Mouse (Mus musculus) kidney, postnatal 14 days (tissue): ENCODE data around the gene Tenm4.

Experiments
- DNase-seq: peaks from one replicate; pipeline ENCODE4 v3.0.0; 2022; ENCODE audit warnings: mixed read lengths

Gene Tenm4

DNA sequence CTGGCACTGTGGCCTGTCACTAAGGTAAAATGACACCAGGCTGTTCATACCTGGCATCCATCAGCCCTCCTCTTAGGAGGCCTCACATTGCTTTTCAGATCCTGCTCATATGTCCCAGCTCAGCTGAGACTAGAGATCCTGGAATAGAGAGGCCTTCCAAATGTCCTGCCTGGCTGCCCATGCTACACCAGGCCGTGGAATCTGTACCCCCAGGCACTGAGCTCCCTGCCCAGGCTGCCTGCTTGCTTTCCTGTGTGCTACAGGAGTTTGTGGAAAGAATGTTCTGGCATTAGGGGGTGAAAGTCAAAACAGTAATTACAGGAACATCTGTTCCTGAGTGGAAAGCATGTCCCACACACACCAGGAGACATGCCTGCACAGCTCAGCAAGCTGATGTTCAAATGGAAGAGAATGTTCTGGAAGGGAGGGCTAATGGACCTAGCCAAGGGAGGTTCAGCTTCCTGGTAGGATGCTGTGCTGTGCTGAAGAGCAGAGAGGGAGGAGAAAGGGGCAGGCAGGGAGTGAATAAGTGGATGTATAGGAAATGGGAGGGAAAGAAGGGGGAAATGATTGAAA lies 313.0 kb downstream of the Tenm4 start:
- peak; percentile 57 for DNase-seq

DNA sequence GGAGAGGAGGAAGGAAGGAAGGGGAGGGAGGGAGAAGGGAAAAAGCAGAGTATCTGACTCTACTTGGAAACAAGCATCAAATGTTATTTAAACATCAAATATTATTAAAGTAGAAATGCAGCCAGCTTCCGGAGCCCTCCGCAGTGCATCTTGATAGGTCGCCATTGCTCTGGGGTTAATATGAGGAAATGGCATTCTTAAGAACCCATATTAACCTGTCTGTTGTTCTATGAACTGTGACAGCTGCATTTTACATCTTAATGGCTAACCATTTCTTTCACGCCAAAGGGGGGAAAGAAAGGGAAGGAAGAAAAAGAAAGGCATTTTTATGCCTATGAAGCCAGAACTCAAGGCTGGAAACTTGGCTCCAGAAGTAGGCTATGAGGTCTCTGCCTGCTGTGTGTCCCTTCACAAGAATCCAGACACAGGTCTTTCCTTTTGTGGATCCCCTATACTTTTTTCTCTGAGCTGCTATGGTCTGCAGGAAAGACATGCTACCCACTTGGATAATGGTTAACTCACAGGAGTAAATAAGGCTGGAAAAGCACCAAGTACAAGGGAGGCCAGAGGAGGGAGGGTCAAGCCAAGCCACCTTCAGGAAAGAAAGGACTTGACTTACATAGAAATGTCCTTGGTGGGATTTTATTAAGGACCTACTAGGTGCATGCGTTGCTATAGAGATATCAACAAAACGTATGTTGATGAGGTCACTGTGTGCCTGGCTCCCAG lies 318.5 kb downstream of the Tenm4 start:
- peak; percentile 62 for DNase-seq

DNA sequence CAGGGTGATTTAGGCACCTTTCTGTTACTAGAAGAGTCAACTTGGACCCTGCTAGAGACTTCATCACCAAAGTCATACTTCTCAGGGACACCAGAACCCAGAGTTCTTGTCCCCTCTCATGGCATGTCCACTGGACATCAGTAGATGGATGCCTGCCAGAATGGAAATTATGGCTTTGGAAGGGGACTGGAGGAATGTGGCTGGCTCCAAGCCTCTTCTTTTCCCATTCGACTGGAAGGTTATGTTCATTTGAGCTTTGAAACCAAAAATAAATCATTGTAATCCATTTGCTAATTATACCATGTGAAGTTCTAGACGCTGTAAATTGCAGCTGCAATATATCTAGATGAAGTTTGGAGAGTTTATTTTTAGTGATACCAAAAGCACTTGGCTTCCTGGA lies 320.9 kb downstream of the Tenm4 start:
- peak; percentile 73 for DNase-seq

DNA sequence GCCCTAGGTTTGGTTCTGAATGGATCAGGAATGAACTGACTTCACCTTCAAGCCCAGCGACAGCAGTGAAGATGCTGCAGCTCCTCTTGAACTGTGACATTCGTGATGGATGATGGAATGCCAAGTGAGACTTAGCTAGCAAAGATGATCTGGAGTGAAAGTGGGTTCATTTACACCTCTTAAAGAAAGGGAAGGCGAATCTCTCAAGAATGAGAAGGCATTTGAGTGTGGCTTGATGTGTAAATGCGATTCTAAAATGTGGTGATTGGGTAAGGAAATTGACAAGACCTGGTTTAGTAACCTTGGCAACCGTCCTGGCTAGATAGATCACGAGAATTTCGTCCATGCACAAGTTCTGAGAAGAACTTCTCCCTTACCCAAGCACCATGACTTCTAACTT lies 321.6 kb downstream of the Tenm4 start:
- no peak for DNase-seq

DNA sequence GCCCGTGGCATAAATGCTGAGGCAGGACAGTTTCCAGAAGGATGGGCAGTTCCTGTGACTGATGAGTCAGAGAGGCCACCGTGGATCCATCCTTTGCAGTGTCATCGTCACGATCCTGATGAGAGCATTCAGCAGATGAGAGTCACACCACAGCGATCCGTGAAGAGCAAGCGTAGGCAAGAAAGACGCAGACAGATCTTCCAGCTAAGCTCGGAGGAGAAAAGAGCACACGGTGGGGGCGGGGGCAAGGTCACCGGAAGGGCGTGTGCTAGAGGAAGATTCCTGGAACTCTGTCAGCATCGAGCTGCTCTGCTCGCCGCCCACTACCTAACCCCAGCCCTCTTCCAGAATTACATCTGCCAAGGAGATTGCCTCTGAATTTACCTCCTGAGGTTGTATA lies 323.0 kb downstream of the Tenm4 start:
- no peak for DNase-seq

DNA sequence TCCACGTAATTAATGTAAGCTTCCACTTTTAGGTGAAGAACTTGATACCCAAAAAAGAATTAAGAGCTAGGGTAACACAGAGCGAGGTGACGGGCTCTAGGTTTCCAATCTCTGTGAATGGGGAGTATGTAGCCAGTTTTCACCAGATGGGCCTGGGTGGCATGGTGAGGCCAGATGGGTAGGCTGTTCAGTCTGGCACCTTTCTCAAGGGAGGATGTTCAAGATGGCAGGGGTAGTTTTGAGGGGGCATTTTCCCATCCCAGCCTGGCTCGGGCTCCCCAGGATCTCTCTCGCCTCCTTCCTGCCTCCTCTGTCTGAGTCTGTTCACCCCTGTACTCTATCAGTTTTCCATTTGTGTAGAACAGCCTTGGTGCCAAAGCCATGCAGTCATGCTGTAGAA lies 329.1 kb downstream of the Tenm4 start:
- no peak for DNase-seq

DNA sequence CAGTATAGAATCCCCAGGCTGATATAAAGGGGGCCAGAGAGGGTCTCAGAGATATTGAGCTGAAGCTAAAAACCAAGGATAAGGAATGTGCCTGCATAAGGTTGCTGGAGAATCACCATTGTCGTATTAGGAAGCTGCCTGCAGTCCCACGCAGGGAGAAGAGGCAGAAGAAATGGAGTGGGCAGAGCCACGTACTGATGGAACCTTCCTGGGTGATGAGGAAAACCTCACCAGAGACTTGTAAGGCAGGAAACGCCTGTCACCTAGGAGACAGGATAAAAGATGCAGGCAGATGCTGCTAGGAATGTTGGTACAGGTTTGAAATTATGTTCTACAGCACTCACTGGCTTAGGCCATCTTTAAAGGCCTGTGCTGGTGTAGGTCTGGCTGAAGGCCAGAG lies 329.8 kb downstream of the Tenm4 start:
- DNase-seq = no peak

DNA sequence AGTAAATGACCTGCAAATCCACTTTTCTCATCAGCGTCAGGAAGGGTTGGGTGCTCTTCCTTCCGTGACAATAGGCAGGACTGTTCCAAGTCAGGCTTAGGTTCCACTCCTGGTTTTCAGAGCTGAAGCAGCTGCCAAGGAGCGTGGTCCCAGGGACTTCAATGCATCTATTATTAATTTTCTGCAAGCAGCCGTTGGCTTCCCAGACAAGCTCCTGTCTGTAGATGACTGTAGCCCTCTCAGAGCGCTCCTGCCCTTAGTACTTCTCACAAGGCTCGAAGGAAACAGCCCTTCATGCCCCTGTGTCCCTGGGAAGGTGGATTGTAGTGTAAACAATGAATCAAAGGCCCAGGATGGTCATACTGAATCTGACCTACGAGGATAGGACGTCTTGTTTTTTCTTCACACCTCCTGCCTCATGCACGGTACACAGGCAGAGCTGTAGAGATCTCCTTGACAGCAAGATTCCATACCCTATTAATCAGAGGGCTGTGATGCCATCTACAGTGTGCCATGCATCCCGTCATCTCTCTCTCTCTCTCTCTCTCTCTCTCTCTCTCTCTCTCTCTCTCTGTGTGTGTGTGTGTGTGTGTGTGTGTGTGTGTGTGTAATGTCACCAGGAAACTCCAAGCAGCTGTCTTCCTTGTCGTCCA lies 331.4 kb downstream of the Tenm4 start:
- DNase-seq = no peak

DNA sequence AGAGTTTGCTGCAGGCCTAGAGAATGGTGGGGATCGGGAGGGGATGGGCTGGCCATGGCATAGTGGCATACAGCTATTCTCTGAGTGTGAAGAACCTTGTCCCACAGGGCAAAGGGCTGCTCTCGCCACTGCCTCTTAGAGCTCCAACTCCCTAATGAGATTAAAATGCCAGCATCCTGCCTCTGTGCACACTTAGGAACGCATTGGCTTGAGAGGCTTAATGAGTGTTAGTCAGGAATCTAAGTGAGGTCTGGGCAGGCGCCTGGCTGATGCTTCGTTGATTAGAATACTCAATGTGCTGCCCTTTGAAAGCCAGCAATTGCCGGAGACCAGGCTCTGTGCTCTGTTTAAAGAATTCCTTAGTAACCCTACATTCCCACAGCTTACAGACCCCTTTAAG lies 334.5 kb downstream of the Tenm4 start:
- peak; percentile 30 for DNase-seq

DNA sequence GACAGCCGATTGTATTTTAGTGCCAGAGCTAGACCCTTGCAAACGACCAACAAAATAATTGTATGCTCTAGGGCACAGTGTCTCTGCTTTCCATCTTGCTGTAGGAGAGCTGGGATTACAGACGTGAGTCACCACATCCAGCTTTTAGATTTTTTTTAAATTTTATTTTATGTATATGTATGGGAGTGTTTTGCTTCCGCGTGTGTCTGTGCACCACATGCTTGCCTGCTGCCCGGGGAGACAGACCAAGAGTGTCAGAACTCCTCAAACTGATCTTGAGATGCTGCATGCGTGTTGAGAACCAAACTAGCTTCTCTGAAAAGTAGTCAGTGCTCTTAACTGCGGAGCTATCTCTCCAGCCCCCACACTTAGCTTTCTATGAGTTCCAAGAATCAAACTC lies 336.0 kb downstream of the Tenm4 start:
- DNase-seq = no peak

DNA sequence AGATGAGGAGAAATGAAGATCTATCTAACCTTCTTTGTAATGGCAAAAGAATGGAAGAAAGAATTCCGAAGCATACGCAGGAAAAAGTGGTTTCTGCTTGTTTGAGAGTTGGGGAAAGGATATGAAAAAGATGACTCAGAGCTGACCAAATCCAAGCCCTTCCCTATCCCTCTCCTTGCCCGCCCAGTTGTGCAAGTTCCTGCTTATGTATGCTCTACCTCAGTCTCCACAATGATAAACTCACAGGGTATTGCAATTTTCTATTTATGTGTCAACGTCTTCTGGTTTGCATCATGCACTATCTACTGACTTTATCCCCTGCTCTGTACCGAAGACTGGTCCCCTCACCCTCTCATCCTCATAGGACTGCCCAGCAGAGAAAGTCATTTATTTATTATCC lies 339.4 kb downstream of the Tenm4 start:
- DNase-seq = no peak

DNA sequence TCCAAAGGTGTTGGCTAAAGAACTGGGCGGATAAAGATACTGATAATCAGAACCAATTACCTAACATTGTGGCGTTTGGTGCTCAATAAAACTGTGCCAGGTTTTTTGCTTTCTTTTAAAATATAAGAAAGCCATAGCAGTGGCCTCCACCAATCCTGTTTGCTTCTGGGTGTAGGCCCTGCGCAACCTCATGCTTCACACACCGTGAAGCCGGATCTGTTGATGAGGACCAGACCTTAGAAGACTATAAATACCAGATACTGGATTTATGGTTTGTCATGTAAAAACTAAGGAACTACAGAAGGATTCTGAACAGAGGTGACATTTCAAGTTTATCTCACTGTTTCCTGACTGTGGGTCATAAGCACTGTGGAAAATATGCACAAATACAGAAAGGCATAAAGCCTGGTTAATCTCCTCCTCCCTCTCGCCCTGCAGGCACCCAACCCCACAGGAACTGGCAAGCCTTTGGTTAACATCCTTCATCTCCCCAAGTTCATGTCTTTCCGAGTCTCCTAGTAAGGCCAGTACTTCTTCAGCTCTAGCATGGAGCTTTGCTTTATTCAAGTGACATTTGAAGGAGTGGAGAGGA lies 340.1 kb downstream of the Tenm4 start:
- no peak for DNase-seq

DNA sequence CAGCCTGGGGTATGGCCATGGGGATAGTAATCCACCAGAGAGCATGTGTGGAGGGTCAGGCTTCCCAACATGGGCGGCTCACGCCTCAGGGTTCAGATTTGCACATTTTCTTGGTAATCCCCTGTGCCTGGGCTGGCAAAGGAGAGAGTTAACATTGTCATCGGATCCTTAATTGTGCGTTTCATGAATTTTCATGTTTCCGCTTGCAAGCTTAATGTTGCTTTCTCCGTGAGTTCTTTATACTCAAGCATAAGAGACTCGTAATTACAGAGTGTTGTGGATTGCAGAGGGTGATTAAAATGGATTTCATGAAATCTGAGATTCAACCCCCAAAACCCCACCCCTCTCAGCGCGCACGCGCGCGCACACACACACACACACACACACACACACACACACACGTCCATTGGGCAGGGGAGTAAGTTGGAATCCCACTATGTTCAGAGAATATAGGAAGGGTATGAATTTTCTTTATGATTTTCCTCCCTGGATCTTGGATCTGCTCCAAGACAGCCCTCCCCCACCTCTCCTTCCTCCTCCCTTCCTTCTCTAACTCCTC lies 341.0 kb downstream of the Tenm4 start:
- DNase-seq = no peak

DNA sequence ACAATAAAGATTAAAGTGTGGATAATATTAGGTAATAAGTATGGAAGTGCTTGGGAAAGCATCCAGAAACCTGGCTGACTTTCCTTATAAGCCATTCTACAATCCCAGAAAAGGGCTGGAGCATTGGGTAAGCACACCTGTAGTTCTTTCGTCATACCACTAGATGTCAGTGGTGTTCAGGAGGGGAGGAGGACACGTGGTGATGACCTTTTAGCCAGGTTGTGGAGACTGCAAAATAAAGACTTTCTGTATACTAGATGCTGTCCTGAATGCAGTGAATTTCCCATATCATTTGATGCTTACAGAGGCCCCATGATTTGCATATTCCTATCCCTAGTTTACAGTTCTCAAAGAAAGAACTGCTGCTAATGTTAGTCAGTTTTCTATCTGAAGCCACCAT lies 348.2 kb downstream of the Tenm4 start:
- peak; percentile 32 for DNase-seq

DNA sequence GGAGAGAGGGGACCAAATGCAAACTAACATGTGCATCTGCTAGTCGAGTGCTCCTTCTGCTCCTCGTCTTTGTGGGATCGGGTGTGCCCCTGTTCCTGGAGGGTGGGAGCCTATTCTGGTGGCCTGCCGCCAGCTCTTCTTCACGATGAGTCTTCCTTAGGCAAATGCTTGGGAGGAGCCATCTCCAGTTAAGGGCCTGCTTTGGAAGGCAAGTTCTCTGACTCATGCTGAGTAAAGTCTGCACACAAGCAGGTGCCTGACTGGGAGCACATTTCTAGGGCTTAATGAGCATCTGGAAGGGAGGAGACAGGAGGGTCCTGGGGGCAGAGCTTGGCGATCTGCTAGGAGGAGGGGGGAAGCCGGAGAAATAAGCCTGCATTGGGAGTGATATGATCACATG lies 350.9 kb downstream of the Tenm4 start:
- DNase-seq = no peak

DNA sequence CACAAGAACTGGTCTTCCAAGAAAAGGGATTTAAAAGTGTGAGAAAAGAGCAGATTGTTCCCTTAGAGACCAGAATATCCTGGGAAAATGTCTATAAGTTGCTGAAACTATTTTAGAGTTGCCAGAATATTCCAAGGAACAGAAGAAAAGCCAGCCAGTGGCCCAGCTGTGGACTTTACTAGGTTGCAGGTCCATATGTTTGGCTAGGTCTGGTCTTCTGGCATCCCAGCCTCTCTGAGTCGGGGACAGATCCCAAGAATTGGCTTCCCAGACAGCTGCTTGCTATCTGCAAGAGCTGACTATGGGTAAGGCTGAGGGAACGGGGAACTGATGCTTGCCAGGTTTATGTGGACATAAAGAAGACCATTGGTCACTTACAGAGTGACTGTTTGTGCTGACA lies 352.6 kb downstream of the Tenm4 start:
- no peak for DNase-seq

DNA sequence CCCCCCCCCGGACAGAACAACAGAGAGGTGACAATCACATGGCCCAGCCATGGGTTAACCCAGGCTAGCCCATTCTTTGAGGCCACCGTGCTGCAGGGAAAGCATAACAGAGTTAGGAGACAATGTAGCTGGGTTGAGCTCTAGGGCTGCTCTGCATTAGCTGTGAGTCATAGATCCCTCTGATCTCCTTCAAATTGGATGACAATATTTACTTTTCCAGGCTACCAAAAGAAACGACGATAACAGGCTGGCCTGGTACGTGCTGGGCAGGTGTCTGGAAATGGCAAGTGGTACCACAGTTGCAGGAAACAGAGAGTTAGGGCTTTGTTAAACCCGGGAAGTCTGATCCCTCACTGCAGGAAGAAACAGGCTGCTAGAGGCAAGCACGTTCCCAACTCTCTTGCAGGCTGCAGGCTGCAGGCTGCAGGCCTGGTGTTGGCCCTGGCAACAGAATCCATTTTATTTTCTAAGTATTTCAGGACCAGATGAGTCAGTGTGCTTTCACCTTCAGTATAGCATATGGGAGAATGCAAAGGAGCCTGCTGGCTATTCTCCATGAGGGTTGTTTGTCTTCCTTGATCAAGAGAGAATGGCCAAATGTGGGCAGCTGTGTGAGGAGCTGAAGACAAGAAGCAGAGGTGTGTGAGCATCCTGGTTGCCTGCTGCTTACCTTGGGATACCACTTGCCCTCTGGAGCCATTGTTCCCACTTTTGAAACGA lies 353.6 kb downstream of the Tenm4 start:
- DNase-seq = no peak

DNA sequence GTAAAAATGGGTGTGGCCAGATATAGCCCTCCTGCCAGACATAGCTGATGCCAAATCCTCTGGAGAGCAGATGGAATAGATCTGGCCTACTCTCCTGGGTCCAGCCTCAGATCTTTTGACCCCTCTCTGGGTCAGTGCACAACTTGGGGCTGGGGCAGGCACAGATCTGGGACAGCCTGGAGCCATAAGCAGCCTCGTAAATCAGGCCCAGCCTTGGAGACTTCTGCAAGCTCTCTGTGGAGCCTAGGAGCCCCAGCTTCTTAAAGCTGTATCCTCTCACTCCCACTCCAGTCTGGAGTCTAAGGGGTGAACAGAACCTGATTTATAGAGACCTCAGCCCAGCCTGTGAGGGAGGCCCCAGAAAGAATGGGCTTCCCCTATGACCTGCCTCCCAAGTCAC lies 354.3 kb downstream of the Tenm4 start:
- peak; percentile 36 for DNase-seq

DNA sequence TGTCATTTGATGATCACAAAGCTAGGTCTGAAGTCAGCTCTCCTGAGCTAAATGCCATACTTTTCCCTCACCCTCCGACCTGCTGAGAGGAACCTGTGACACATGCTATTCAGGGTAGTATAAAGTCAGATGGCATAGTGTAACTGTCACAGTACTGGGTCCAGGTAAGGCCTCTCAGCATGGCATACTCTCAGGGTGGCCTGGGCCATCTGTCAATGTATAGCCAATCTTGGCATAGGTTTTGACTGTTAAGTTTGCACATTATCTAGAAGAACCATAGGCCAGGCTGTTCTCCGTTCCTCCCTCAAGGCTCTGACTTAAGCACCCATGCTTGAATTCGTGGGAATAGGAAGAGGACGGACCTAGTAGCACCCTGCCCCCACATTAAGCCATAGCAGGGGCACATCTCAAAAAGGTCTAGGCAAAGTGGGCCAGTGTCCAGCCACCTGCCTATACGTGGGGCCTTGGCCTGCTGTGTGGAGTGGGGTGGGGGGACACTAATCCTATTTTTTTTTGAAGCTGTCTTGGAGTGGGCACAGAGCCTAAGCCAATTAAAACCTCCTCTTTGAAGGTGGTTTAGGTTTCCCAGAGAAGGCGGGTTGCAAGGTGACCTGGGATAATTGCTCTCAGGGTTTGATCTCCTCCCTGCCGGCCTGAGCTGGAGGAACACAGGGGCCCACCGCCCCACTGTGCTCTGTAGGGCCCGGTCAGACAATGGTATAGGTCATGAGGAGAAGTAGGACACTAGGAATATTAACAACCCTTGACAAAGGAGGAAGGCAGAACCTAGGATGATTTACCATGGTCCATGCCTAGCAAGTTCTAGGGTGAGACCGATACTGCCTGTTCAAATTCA lies 359.8 kb downstream of the Tenm4 start:
- peak; percentile 12 for DNase-seq

DNA sequence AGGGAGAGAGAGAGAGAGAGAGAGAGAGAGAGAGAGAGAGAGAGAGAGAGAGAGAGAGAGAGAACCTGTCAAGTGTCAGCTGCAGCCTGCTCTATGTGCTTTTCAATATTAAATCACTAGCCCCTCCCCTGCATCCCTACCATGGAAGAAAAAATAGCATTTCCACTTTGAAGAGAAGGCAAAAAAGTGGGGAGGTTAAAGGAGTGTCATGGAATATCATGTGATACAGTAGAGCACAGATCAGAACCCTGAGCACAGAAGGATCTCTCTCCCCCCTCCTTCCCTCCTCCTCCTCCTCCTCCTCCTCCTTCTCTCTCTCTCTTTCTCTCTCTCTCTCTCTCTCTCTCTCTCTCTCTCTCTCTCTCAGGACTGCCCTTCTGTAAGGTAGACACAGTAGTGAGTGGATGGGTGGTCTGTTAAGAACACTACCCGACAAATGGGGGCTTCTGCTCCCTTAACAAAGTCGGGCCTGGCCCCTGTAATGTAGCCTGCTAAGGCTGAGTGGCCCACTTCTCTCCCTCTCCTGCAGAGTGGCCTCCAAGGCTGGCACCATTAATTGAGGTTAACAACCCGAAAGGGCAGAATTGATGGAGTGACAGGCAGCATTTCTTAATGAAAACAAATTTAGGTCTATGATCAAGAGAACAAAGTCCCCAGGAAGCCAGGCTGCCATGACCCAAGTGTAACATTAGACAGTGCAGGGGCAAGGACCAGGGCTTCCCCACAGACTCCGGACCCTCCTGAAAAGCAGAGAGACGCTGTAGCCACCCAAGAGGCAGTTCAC lies 361.1 kb downstream of the Tenm4 start:
- DNase-seq = no peak

DNA sequence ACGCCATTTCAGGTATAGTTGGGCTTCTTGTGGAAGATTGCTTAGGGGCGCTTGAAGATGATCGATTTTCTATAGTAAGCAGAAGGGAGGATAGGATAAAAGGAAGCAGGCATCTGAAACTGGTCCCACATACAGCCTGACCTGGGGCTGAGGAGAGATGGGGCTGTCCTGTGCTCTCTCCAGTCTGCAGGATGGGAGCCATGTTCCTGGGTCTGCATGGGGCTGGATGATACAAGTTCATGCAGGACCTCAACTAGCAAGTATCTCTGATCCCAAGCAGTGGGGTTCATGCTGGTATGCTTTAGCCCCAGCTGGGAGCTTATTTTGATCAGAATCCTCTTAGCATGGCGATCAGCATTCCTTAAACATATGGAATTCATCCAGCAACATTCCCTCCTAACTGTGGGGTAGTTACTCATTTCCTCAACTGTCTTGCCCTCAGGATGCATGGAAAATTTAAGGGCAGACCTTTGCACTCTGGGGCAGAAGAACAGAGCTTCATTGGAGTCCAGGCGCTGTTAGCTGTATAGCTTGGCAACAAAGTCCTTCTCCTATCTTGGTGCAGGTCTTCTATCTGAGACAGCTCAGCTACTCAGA lies 361.9 kb downstream of the Tenm4 start:
- DNase-seq = peak; percentile 17
